ENCODE assay signal across 8 mouse cellular contexts in genomic region chr11:113683957-113684706, GRCm38 (mm10). TPM values are rescaled to one million over a fixed set of nuclear protein-coding genes. Genes with fewer than 3 reads are reported as not detected.
A peak's percentile ranks its signal among the peaks of the same experiment; 100 is the strongest.
DNase-seq lines count a peak whose midpoint lies in the region; ATAC-seq and TF ChIP-seq lines count a peak whose summit lies in the region.

Fam104a (minus strand) TSS chr11:113684155.
D11Wsu47e (plus strand) TSS chr11:113684412.

- WGBS in cerebellum, adult 2 months: under 1% methylated on average over 73 of the region's 73 CpGs
- WGBS in lung, embryonic 16.5 days: under 1% methylated on average over 60 of the region's 73 CpGs

- TF ChIP-seq CTCF in MEL (IDR thresholded peaks at IDR 0.05 in 2 of 3, conservative IDR thresholded peaks at IDR 0.05 in 1 of 3; ENCODE audit: control insufficient read depth in 1 of 3, insufficient read depth in 1 of 3, low read depth in 2 of 3, low read length in 3 of 3, poor library complexity in 1 of 3, severe bottlenecking in 1 of 3): peak in 1 of 3 experiments; percentile 34; a peak in 2 of 6 replicates
- TF ChIP-seq CTCF in cerebellum, adult 2 months (IDR thresholded peaks at IDR 0.05; ENCODE audit: borderline replicate concordance, insufficient read depth, low read depth, low read length): no peak

- H3K4me3 ChIP-seq in MEL (ENCODE audit: control insufficient read depth in 1 of 2, insufficient read depth in 1 of 2, low read depth in 2 of 2, low read length in 2 of 2): peak within 1 kb of the TSS; percentile 70 to 93
- H3K4me3 ChIP-seq in cerebellum, adult 2 months (replicated peaks; ENCODE audit: insufficient read depth, low read depth, low read length): peak within 1 kb of the TSS; percentile 93
- peak within 1 kb of the TSS; percentile 78 for H3K4me3 ChIP-seq in lung, embryonic 16.5 days (ENCODE audit: low read length)

- peak; percentile 72 to 90 for TF ChIP-seq POLR2A in MEL (IDR thresholded peaks at IDR 0.05; ENCODE audit: control insufficient read depth in 1 of 2, insufficient read depth in 1 of 2, low read depth in 1 of 2, low read length in 2 of 2, poor library complexity in 1 of 2)
- TF ChIP-seq POLR2A in cerebellum, adult 2 months (IDR thresholded peaks at IDR 0.05; ENCODE audit: borderline replicate concordance, insufficient read depth, low read length): peak; percentile 47; the same call in 1 of the 2 replicates

- peak within 1 kb of the TSS; percentile 74 for H3K27ac ChIP-seq in MEL (ENCODE audit: control insufficient read depth, low read depth, low read length)
- H3K27ac ChIP-seq in cerebellum, adult 2 months (ENCODE audit: insufficient read depth, low read length): peak within 1 kb of the TSS; percentile 71; the same call in 1 of the 2 replicates
- H3K27ac ChIP-seq in lung, embryonic 16.5 days (ENCODE audit: low read length): peak within 1 kb of the TSS; percentile 97

- H3K4me2 ChIP-seq in lung, embryonic 16.5 days (ENCODE audit: low read depth, low read length): peak within 1 kb of the TSS; percentile 74

- H3K4me1 ChIP-seq in MEL (ENCODE audit: control insufficient read depth in 1 of 2, insufficient read depth in 2 of 2, low read length in 2 of 2): peaks cover 21 to 23% of the 10 kb centered on the region in 2 experiments
- peaks cover 3% of the 10 kb centered on the region; the same call in 1 of the 2 replicates for H3K4me1 ChIP-seq in cerebellum, adult 2 months (ENCODE audit: control insufficient read depth, insufficient read depth, low read length)
- peaks cover 22% of the 10 kb centered on the region for H3K4me1 ChIP-seq in lung, embryonic 16.5 days (replicated peaks; ENCODE audit: control insufficient read depth, insufficient read depth, low read length)

- H3K9me3 ChIP-seq in MEL (replicated peaks; ENCODE audit: insufficient read depth, low read length): no peaks in the 10 kb centered on the region
- no peaks in the 10 kb centered on the region for H3K9me3 ChIP-seq in lung, embryonic 16.5 days (ENCODE audit: control insufficient read depth, low read length)

- H3K79me2 ChIP-seq in MEL (ENCODE audit: control insufficient read depth, insufficient read depth, low read length, poor library complexity): peaks cover 79% of the 10 kb centered on the region

- peak; percentile 84 to 85 for ATAC-seq in hematopoietic stem cell, adult 5-6 weeks (replicated peaks in 1 of 2; ENCODE audit: insufficient read depth in 1 of 2, low FRiP score in 2 of 2, low TSS enrichment in 1 of 2, low read depth in 1 of 2, poor library complexity in 2 of 2, severe bottlenecking in 2 of 2)
- peak; percentile 97 for ATAC-seq in lung, embryonic 16.5 days (ENCODE audit: low read depth)

- TF ChIP-seq EP300 in MEL (IDR thresholded peaks at IDR 0.05; ENCODE audit: low read depth in 1 of 2, low read length in 2 of 2): peak in 1 of 2 experiments; percentile 33; a peak in 1 of 4 replicates

- DNase-seq in MEL (ENCODE audit: low read depth, low spot score): peak; percentile 98
- peak; percentile 96 for DNase-seq in cerebellum, adult 2 months
- peak; percentile 95 for DNase-seq in forelimb bud, embryonic 11.5 days (ENCODE audit: low read depth, low spot score)
- peak; percentile 82 for DNase-seq in layer of hippocampus, adult 9-10 months (ENCODE audit: low spot score)
- peak; percentile 94 for DNase-seq in ovary, postnatal 10 days (ENCODE audit: low spot score)
- peak; percentile 89 to 91 for DNase-seq in thymus, postnatal 10 days (ENCODE audit: low spot score in 2 of 2)

- no peaks in the 10 kb centered on the region for H3K27me3 ChIP-seq in MEL (ENCODE audit: control insufficient read depth in 1 of 2, insufficient read depth in 2 of 2, low read length in 2 of 2)
- H3K27me3 ChIP-seq in cerebellum, adult 2 months (ENCODE audit: control insufficient read depth, insufficient read depth, low read length): no peaks in the 10 kb centered on the region
- H3K27me3 ChIP-seq in lung, embryonic 16.5 days (ENCODE audit: control insufficient read depth, insufficient read depth, low read depth, low read length): no peaks in the 10 kb centered on the region

- H3K9ac ChIP-seq in MEL (ENCODE audit: control insufficient read depth, low read depth, low read length, poor library complexity, severe bottlenecking): peak within 1 kb of the TSS; percentile 90
- peak within 1 kb of the TSS; percentile 92 for H3K9ac ChIP-seq in lung, embryonic 16.5 days (ENCODE audit: low read length)

- TF ChIP-seq RAD21 in MEL (IDR thresholded peaks at IDR 0.05; ENCODE audit: low read depth, low read length): no peak

- H3K36me3 ChIP-seq in MEL (ENCODE audit: control insufficient read depth in 1 of 2, insufficient read depth in 2 of 2, low read length in 2 of 2): peaks cover 0 to 43% of the 10 kb centered on the region in 2 experiments; a peak in 3 of 4 replicates
- H3K36me3 ChIP-seq in lung, embryonic 16.5 days (ENCODE audit: control insufficient read depth, insufficient read depth, low read length): peaks cover 14% of the 10 kb centered on the region

TF ChIP-seq in MEL, 35 proteins besides CTCF, POLR2A, EP300 and RAD21 (continues in another document):
- TF ChIP-seq UBTF (IDR thresholded peaks at IDR 0.05; ENCODE audit: borderline replicate concordance, insufficient read depth, low read depth, low read length) (no peak), USF2 (IDR thresholded peaks at IDR 0.05; ENCODE audit: borderline replicate concordance in 1 of 2, insufficient read depth in 1 of 2, low read depth in 1 of 2, low read length in 2 of 2) (no peak), POLR2AphosphoS2 (IDR thresholded peaks at IDR 0.05; ENCODE audit: low read length) (peak; percentile 84; the same call in 1 of the 2 replicates), ZNF384 (IDR thresholded peaks at IDR 0.05; ENCODE audit: low read depth, low read length) (no peak), MYC (IDR thresholded peaks at IDR 0.05; ENCODE audit: low read depth, low read length) (peak; percentile 80), RCOR1 (IDR thresholded peaks at IDR 0.05; ENCODE audit: low read depth, low read length) (no peak), GABPA (IDR thresholded peaks at IDR 0.05; ENCODE audit: low read depth, low read length) (no peak), MEF2A (IDR thresholded peaks at IDR 0.05; ENCODE audit: extremely low read depth, insufficient replicate concordance, low read depth, low read length, poor library complexity, severe bottlenecking) (0 out of 2 replicates have a peak, but pooled peaks have one; percentile 27), ZMIZ1 (IDR thresholded peaks at IDR 0.05; ENCODE audit: low read depth, low read length) (peak; percentile 85; the same call in 1 of the 2 replicates), HCFC1 (IDR thresholded peaks at IDR 0.05; ENCODE audit: low read depth, low read length) (peak; percentile 93), BHLHE40 (IDR thresholded peaks at IDR 0.05; ENCODE audit: borderline replicate concordance, low read depth, low read length) (no peak), MYB (IDR thresholded peaks at IDR 0.05; ENCODE audit: low read depth, low read length) (no peak), TCF12 (IDR thresholded peaks at IDR 0.05; ENCODE audit: low read depth, low read length) (peak; percentile 71), KAT2A (conservative IDR thresholded peaks at IDR 0.05; ENCODE audit: low read depth, low read length) (peak; percentile 69; the same call in 1 of the 2 replicates), TAL1 (IDR thresholded peaks at IDR 0.05; ENCODE audit: low read length) (no peak), MAX (IDR thresholded peaks at IDR 0.05; ENCODE audit: low read length) (peak; percentile 100), GATA1 (IDR thresholded peaks at IDR 0.05; ENCODE audit: low read depth, low read length) (no peak), JUND (IDR thresholded peaks at IDR 0.05; ENCODE audit: low read depth, low read length) (no peak), ZC3H11A (IDR thresholded peaks at IDR 0.05; ENCODE audit: low read depth, low read length) (no peak), ELF1 (IDR thresholded peaks at IDR 0.05; ENCODE audit: low read depth, low read length) (peak; percentile 96), TBP (IDR thresholded peaks at IDR 0.05; ENCODE audit: low read depth, low read length) (peak; percentile 92), NRF1 (IDR thresholded peaks at IDR 0.05; ENCODE audit: insufficient read depth, low read depth, low read length, poor library complexity, severe bottlenecking) (peak; percentile 98), CHD1 (IDR thresholded peaks at IDR 0.05; ENCODE audit: low read depth, low read length) (peak; percentile 12; the same call in 1 of the 2 replicates), SIN3A (IDR thresholded peaks at IDR 0.05; ENCODE audit: low read length) (peak; percentile 94), SMC3 (IDR thresholded peaks at IDR 0.05; ENCODE audit: low read depth, low read length) (no peak), USF1 (IDR thresholded peaks at IDR 0.05; ENCODE audit: low read depth, low read length) (no peak), E2F4 (IDR thresholded peaks at IDR 0.05; ENCODE audit: borderline replicate concordance, low read depth, low read length) (peak; percentile 83; the same call in 1 of the 2 replicates), MAFK (IDR thresholded peaks at IDR 0.05; ENCODE audit: borderline replicate concordance, low read depth, low read length) (no peak), MAZ (IDR thresholded peaks at IDR 0.05; ENCODE audit: low read depth, low read length) (no peak), ETS1 (IDR thresholded peaks at IDR 0.05; ENCODE audit: low read depth, low read length) (peak; percentile 25; the same call in 1 of the 2 replicates), NELFE (IDR thresholded peaks at IDR 0.05; ENCODE audit: low read depth, low read length) (peak; percentile 79), MXI1 (IDR thresholded peaks at IDR 0.05; ENCODE audit: low read depth, low read length) (peak; percentile 82)

RNA-seq across cellular contexts. Expression of gene Fam104a, which starts in this region (rescaled TPM):
- total RNA-seq in MEL (2012; rRNA removed): 34.6 and 38.1 TPM in 2 replicates
- 10 to 100 TPM in 1 of 2 experiments, not detected in 1; 33.6 TPM for polyA plus RNA-seq in MEL (2012; ENCODE audit: insufficient read depth in 1 of 2, insufficient read length in 2 of 2, low read depth in 1 of 2, low replicate concordance in 2 of 2, missing spikeins in 1 of 2)
- polyA plus RNA-seq in cerebellum, adult 2 months (2012; rRNA removed): 32.5 and 32.9 TPM in 2 replicates
- 23.7 and 28.0 TPM in 2 replicates for total RNA-seq in hematopoietic stem cell, adult 5-6 weeks (2017)
- 39.8 and 40.3 TPM in 2 replicates for polyA plus RNA-seq in lung, embryonic 16.5 days (2015; fragmentation: Nextera tagmentation; extraction: Ambion mirVana)

RNA-seq across cellular contexts. Expression of gene D11Wsu47e, which starts in this region (rescaled TPM):
- 32.5 and 40.6 TPM in 2 replicates for total RNA-seq in MEL (2012; rRNA removed)
- polyA plus RNA-seq in MEL (2012; ENCODE audit: insufficient read depth in 1 of 2, insufficient read length in 2 of 2, low read depth in 1 of 2, low replicate concordance in 2 of 2, missing spikeins in 1 of 2): 10 to 100 TPM in 1 of 2 experiments, not detected in 1; 25.0 TPM
- 10.1 and 10.5 TPM in 2 replicates for polyA plus RNA-seq in cerebellum, adult 2 months (2012; rRNA removed)
- total RNA-seq in hematopoietic stem cell, adult 5-6 weeks (2017): 14.1 and 14.5 TPM in 2 replicates
- polyA plus RNA-seq in lung, embryonic 16.5 days (2015; fragmentation: Nextera tagmentation; extraction: Ambion mirVana): 15.4 and 15.9 TPM in 2 replicates

Comparison
In these comparisons a context has a peak if more than half of its experiments do, and no peak if none do; other contexts are left out.
1. Peak in every context shown above with its lines: DNase-seq, ATAC-seq, H3K4me3 ChIP-seq and H3K27ac ChIP-seq.